Mouse (Mus musculus) ES-CJ7 (cell line): ENCODE measurements around the gene Olfr952.

Experiments
- DNase-seq: peaks from one replicate; pipeline ENCODE4 v3.0.0; 2011; ENCODE audit warnings: low read depth, low spot score

Olfr952 gene

GRCm38 (mm10) chr9:39427048-39427447 is at the start of gene Olfr952:
Gene Olfr952 (minus strand): TSS chr9:39427148.
- no peak for DNase-seq

GRCm38 (mm10) chr9:39471844-39472243 is 44.9 kb upstream of the Olfr952 start, which contains the start of gene Olfr955:
Gene Olfr955 (minus strand): TSS chr9:39471944.
- no peak for DNase-seq

GRCm38 (mm10) chr9:39456401-39456800 is 29.5 kb upstream of the Olfr952 start, which contains the start of gene Olfr954:
Gene Olfr954 (plus strand): TSS chr9:39456701.
- DNase-seq = no peak

- DNase-seq = no peak
Measured at GRCm38 (mm10) chr9:39387110-39387509, 39.8 kb downstream of the Olfr952 start, which contains the start of gene Olfr951. Gene Olfr951 (plus strand): TSS chr9:39387410.
